Mouse (Mus musculus) heart, adult 8-10 months (tissue): ENCODE measurements at regions not wholly inside any gene's neighbourhood (a gene's known extent, or its start where the extent isn't known, plus 50 kb on each side); places are given as distances from the start of the nearest gene placed in this dataset.

Experiments
- DNase-seq: peaks from one replicate; pipeline ENCODE4 v3.0.0; 2022; ENCODE audit warnings: low spot score

- DNase-seq: no peak
Observed at GRCm38 (mm10) chr2:118029470-118030108, 82.1 kb upstream of the Thbs1 start.

- DNase-seq: no peak
Observed at GRCm38 (mm10) chr2:118031662-118032061, 80.0 kb upstream of the Thbs1 start.

GRCm38 (mm10) chr2:118033377-118033776 is 78.3 kb upstream of the Thbs1 start:
- no peak for DNase-seq

- no peak for DNase-seq
Observed at GRCm38 (mm10) chr2:118034026-118034425, 77.7 kb upstream of the Thbs1 start.

GRCm38 (mm10) chr2:118035333-118035732 is 76.3 kb upstream of the Thbs1 start:
- no peak for DNase-seq

- DNase-seq: peak; percentile 84
Observed at GRCm38 (mm10) chr2:118038859-118039818, 72.5 kb upstream of the Thbs1 start.

GRCm38 (mm10) chr2:118039819-118040206 is 71.9 kb upstream of the Thbs1 start:
- no peak for DNase-seq

- DNase-seq: no peak
Observed at GRCm38 (mm10) chr2:118042380-118043055, 69.2 kb upstream of the Thbs1 start.

- no peak for DNase-seq
Observed at GRCm38 (mm10) chr2:118044666-118045065, 67.0 kb upstream of the Thbs1 start.

GRCm38 (mm10) chr2:118050326-118050725 is 61.4 kb upstream of the Thbs1 start:
- DNase-seq: no peak

- no peak for DNase-seq
Observed at GRCm38 (mm10) chr2:118051610-118052009, 60.1 kb upstream of the Thbs1 start.

- no peak for DNase-seq
Observed at GRCm38 (mm10) chr2:118053512-118053911, 58.2 kb upstream of the Thbs1 start.

- no peak for DNase-seq
Observed at GRCm38 (mm10) chr2:118058654-118059395, 52.9 kb upstream of the Thbs1 start.

GRCm38 (mm10) chr2:118061291-118061690 is 50.4 kb upstream of the Thbs1 start:
- DNase-seq: no peak
